Mouse (Mus musculus) c-Kit-positive CD71-positive TER-119-negative erythroid progenitor cells, embryonic 14.5 days (primary cell): ENCODE results near the gene Sec1.

Experiments used
- DNase-seq: peaks from one replicate; pipeline ENCODE4 v3.0.0-alpha.2; 2013; ENCODE audit warnings: low read depth

The Sec1 gene

GRCm38 (mm10) chr7:45717918-45718297 lies 23.7 kb upstream of the Sec1 start, which contains the start of gene Sphk2:
Sphk2 (minus strand) TSS chr7:45718002.
- peak; percentile 95 for DNase-seq

- DNase-seq, result peak; percentile 50
These were observed 23.0 kb upstream of the Sec1 start for GRCm38 (mm10) chr7:45716952-45717917.

GRCm38 (mm10) chr7:45716460-45716857 lies 22.3 kb upstream of the Sec1 start:
- DNase-seq, result no peak

GRCm38 (mm10) chr7:45715741-45716459 lies 21.7 kb upstream of the Sec1 start:
- DNase-seq, result no peak

- peak; percentile 94 for DNase-seq
These were observed 21.0 kb upstream of the Sec1 start, which contains the start of gene Rpl18 for GRCm38 (mm10) chr7:45715090-45715708. Rpl18 (plus strand) TSS chr7:45715457.

GRCm38 (mm10) chr7:45714630-45715089 lies 20.5 kb upstream of the Sec1 start:
- DNase-seq, result no peak

GRCm38 (mm10) chr7:45713881-45714520 lies 19.8 kb upstream of the Sec1 start:
- no peak for DNase-seq

- DNase-seq, result no peak
These were observed 19.2 kb upstream of the Sec1 start for GRCm38 (mm10) chr7:45713396-45713795.

GRCm38 (mm10) chr7:45712022-45712757 lies 18.0 kb upstream of the Sec1 start:
- DNase-seq, result no peak

GRCm38 (mm10) chr7:45711316-45712021 lies 17.3 kb upstream of the Sec1 start:
- no peak for DNase-seq

GRCm38 (mm10) chr7:45710477-45711191 lies 16.4 kb upstream of the Sec1 start:
- DNase-seq, result no peak

GRCm38 (mm10) chr7:45709677-45710355 lies 15.6 kb upstream of the Sec1 start:
- no peak for DNase-seq

GRCm38 (mm10) chr7:45709036-45709435 lies 14.8 kb upstream of the Sec1 start:
- DNase-seq, result no peak

GRCm38 (mm10) chr7:45708221-45708761 lies 14.1 kb upstream of the Sec1 start:
- DNase-seq, result no peak

- peak; percentile 79 for DNase-seq
These were observed 13.3 kb upstream of the Sec1 start for GRCm38 (mm10) chr7:45707375-45707967.

- DNase-seq, result peak; percentile 74
These were observed 12.6 kb upstream of the Sec1 start for GRCm38 (mm10) chr7:45706721-45707241.

- DNase-seq, result no peak
These were observed 11.7 kb upstream of the Sec1 start for GRCm38 (mm10) chr7:45705873-45706281.

GRCm38 (mm10) chr7:45705443-45705864 lies 11.3 kb upstream of the Sec1 start:
- DNase-seq, result no peak
